Mouse (Mus musculus): ENCODE results near the gene Mtmr12. TPM values are rescaled to one million over a fixed set of nuclear protein-coding genes. Genes with fewer than 3 reads are reported as not detected.

Gene Mtmr12
- total RNA-seq, 1 experiment: 14.8 TPM

DNA sequence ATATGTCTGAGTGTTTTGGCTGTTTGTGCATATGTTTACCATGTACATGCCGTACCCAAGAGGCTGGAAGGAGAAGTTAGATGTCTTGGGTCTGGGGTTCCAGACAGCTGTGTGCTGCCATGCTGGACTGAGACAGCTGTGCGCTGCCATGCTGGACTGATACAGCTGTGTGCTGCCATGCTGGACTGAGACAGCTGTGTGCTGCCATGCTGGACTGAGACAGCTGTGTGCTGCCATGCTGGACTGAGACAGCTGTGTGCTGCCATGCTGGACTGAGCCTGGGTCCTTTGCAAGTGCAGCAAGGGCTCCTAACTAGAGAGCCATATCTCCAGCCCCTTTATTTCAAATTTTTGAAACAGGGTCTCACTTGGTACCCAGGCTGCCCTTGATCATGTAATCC lies 19.4 kb downstream of the Mtmr12 start:
- H3K36me3 ChIP-seq (ENCODE audit: control insufficient read depth, insufficient read depth, low read length, poor library complexity, severe bottlenecking): no peaks in the 10 kb centered on the region
- H3K9ac ChIP-seq (ENCODE audit: insufficient read depth, low read depth, low read length, poor library complexity, severe bottlenecking): no peak overlapping the region
- in situ Hi-C loops (cut with MboI; ENCODE audit: low sequenced_read_pairs in 2 of 2, unreplicated experiment in 2 of 2): no loop called here
- H3K9me3 ChIP-seq (ENCODE audit: control insufficient read depth, insufficient read depth, low read depth, low read length): no peaks in the 10 kb centered on the region
- no peak overlapping the region for H3K4me3 ChIP-seq (ENCODE audit: insufficient read depth in 1 of 2, low read depth in 1 of 2, low read length in 2 of 2, poor library complexity in 1 of 2, severe bottlenecking in 1 of 2)
- TF ChIP-seq ZC3H11A (IDR thresholded peaks at IDR 0.05; ENCODE audit: borderline replicate concordance, low read depth, low read length) (no peak), CHD2 (IDR thresholded peaks at IDR 0.05; ENCODE audit: low read depth, low read length) (no peak), ZNF384 (IDR thresholded peaks at IDR 0.05; ENCODE audit: low read depth, low read length) (no peak), HCFC1 (IDR thresholded peaks at IDR 0.05; ENCODE audit: borderline replicate concordance, insufficient read depth, low read length) (no peak), MAFK (IDR thresholded peaks at IDR 0.05; ENCODE audit: insufficient read depth, low read depth, low read length) (no peak)
- peaks cover 4 to 14% of the 10 kb centered on the region in 2 experiments; a peak in 2 of 4 replicates for H3K4me1 ChIP-seq (ENCODE audit: control insufficient read depth in 2 of 2, insufficient read depth in 2 of 2, low read length in 2 of 2, poor library complexity in 1 of 2)
- H3K27ac ChIP-seq (ENCODE audit: insufficient read depth, low read depth, low read length, poor library complexity, severe bottlenecking): no peak overlapping the region
- DNase-seq (ENCODE audit: low read depth, low spot score): no peak

DNA sequence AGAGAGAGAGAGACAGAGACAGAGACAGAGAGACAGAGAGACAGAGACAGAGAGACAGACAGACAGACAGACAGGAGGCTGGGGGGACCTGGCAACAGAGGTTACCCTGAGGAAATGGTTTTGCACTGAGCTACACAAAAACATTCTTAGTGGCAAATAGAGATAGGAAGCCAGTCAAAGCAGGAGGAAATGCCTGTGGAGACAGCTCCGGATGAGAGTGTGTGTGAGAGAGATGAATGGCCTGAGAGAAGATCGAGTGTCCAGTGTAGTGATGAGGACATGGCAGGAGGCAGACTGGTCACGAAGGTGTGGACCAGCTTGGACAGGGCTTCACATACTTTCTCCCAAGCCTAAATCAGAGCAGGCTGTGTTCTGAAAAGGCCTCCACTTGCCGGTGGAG lies 20.2 kb downstream of the Mtmr12 start:
- no peaks in the 10 kb centered on the region for H3K9me3 ChIP-seq (ENCODE audit: control insufficient read depth, insufficient read depth, low read depth, low read length)
- no peak overlapping the region for H3K4me3 ChIP-seq (ENCODE audit: insufficient read depth in 1 of 2, low read depth in 1 of 2, low read length in 2 of 2, poor library complexity in 1 of 2, severe bottlenecking in 1 of 2)
- peaks cover 9 to 16% of the 10 kb centered on the region in 2 experiments; a peak in 3 of 4 replicates for H3K4me1 ChIP-seq (ENCODE audit: control insufficient read depth in 2 of 2, insufficient read depth in 2 of 2, low read length in 2 of 2, poor library complexity in 1 of 2)
- no peak for TF ChIP-seq HCFC1 (IDR thresholded peaks at IDR 0.05; ENCODE audit: borderline replicate concordance, insufficient read depth, low read length)
- no peak for TF ChIP-seq ZNF384 (IDR thresholded peaks at IDR 0.05; ENCODE audit: low read depth, low read length)
- no peak for TF ChIP-seq CHD2 (IDR thresholded peaks at IDR 0.05; ENCODE audit: low read depth, low read length)
- TF ChIP-seq ZC3H11A (IDR thresholded peaks at IDR 0.05; ENCODE audit: borderline replicate concordance, low read depth, low read length): no peak
- TF ChIP-seq MAFK (IDR thresholded peaks at IDR 0.05; ENCODE audit: insufficient read depth, low read depth, low read length): no peak
- DNase-seq (ENCODE audit: low read depth, low spot score): no peak
- in situ Hi-C loops (cut with MboI; ENCODE audit: low sequenced_read_pairs in 2 of 2, unreplicated experiment in 2 of 2): no loop called here
- no peaks in the 10 kb centered on the region for H3K36me3 ChIP-seq (ENCODE audit: control insufficient read depth, insufficient read depth, low read length, poor library complexity, severe bottlenecking)
- no peak overlapping the region for H3K9ac ChIP-seq (ENCODE audit: insufficient read depth, low read depth, low read length, poor library complexity, severe bottlenecking)
- no peak overlapping the region for H3K27ac ChIP-seq (ENCODE audit: insufficient read depth, low read depth, low read length, poor library complexity, severe bottlenecking)

DNA sequence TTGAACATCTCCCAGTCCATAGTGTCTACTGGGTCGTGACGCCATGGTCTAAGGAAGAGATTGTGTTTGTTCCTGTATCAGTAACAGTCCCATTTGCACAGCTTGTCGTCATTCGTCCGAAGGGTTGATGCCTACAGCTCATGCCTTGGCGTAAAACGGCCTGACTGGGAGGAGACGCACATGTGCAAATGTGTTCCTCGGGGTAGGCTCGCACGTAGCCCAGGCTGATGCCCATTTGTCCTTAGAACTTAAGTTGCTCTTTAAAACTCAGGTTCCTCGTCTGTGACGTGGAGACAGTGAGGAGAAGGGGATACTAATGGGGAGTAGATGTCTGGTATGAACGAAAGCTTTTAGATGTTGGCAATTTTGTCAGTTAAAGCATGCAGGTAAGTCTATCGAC lies 22.1 kb downstream of the Mtmr12 start:
- Histone ChIP-seq H3K9me3 (ENCODE audit: control insufficient read depth, insufficient read depth, low read depth, low read length) (no peaks in the 10 kb centered on the region), H3K9ac (ENCODE audit: insufficient read depth, low read depth, low read length, poor library complexity, severe bottlenecking) (no peak overlapping the region), H3K4me1 (ENCODE audit: control insufficient read depth in 2 of 2, insufficient read depth in 2 of 2, low read length in 2 of 2, poor library complexity in 1 of 2) (peaks cover 14% of the 10 kb centered on the region in 2 experiments), H3K4me3 (ENCODE audit: insufficient read depth in 1 of 2, low read depth in 1 of 2, low read length in 2 of 2, poor library complexity in 1 of 2, severe bottlenecking in 1 of 2) (no peak overlapping the region), H3K36me3 (ENCODE audit: control insufficient read depth, insufficient read depth, low read length, poor library complexity, severe bottlenecking) (no peaks in the 10 kb centered on the region; the same call in 1 of the 2 replicates), H3K27ac (ENCODE audit: insufficient read depth, low read depth, low read length, poor library complexity, severe bottlenecking) (no peak overlapping the region)
- in situ Hi-C loops (cut with MboI; ENCODE audit: low sequenced_read_pairs in 2 of 2, unreplicated experiment in 2 of 2): no loop called here
- DNase-seq (ENCODE audit: low read depth, low spot score): no peak
- TF ChIP-seq HCFC1 (IDR thresholded peaks at IDR 0.05; ENCODE audit: borderline replicate concordance, insufficient read depth, low read length) (no peak), ZNF384 (IDR thresholded peaks at IDR 0.05; ENCODE audit: low read depth, low read length) (no peak), MAFK (IDR thresholded peaks at IDR 0.05; ENCODE audit: insufficient read depth, low read depth, low read length) (no peak), CHD2 (IDR thresholded peaks at IDR 0.05; ENCODE audit: low read depth, low read length) (no peak), ZC3H11A (IDR thresholded peaks at IDR 0.05; ENCODE audit: borderline replicate concordance, low read depth, low read length) (no peak)

DNA sequence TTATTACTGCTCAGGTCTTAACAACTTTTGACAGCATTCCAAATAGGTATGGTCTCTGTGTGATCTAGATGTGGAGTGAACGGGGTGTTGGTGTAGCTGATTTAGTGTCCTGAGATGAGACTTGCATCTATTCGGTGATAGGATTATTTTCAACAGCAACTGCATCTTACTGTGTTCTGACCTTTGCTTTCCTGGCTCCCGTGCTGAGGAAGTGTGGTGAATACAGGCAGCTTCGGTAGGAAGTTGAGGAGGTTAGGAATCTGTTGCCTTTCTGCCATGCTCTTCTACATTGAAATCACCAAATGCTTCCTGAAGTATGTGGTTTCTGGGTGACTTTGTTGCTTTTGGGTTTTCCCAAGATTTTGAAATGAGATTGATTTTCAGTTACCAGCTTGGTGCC lies 22.5 kb downstream of the Mtmr12 start:
- no peak overlapping the region for H3K4me3 ChIP-seq (ENCODE audit: insufficient read depth in 1 of 2, low read depth in 1 of 2, low read length in 2 of 2, poor library complexity in 1 of 2, severe bottlenecking in 1 of 2)
- peaks cover 1% of the 10 kb centered on the region; the same call in 1 of the 2 replicates for H3K36me3 ChIP-seq (ENCODE audit: control insufficient read depth, insufficient read depth, low read length, poor library complexity, severe bottlenecking)
- H3K4me1 ChIP-seq (ENCODE audit: control insufficient read depth in 2 of 2, insufficient read depth in 2 of 2, low read length in 2 of 2, poor library complexity in 1 of 2): peaks cover 10 to 19% of the 10 kb centered on the region in 2 experiments
- in situ Hi-C loops (cut with MboI; ENCODE audit: low sequenced_read_pairs in 2 of 2, unreplicated experiment in 2 of 2): no loop called here
- H3K27ac ChIP-seq (ENCODE audit: insufficient read depth, low read depth, low read length, poor library complexity, severe bottlenecking): no peak overlapping the region
- no peak for TF ChIP-seq CHD2 (IDR thresholded peaks at IDR 0.05; ENCODE audit: low read depth, low read length)
- TF ChIP-seq HCFC1 (IDR thresholded peaks at IDR 0.05; ENCODE audit: borderline replicate concordance, insufficient read depth, low read length): no peak
- TF ChIP-seq MAFK (IDR thresholded peaks at IDR 0.05; ENCODE audit: insufficient read depth, low read depth, low read length): no peak
- no peak for TF ChIP-seq ZC3H11A (IDR thresholded peaks at IDR 0.05; ENCODE audit: borderline replicate concordance, low read depth, low read length)
- no peak for TF ChIP-seq ZNF384 (IDR thresholded peaks at IDR 0.05; ENCODE audit: low read depth, low read length)
- DNase-seq (ENCODE audit: low read depth, low spot score): no peak
- no peaks in the 10 kb centered on the region for H3K9me3 ChIP-seq (ENCODE audit: control insufficient read depth, insufficient read depth, low read depth, low read length)
- no peak overlapping the region for H3K9ac ChIP-seq (ENCODE audit: insufficient read depth, low read depth, low read length, poor library complexity, severe bottlenecking)

All from ES-E14 (cell line).